Mouse (Mus musculus) brain, embryonic 14.5 days (tissue): ENCODE measurements at regions not wholly inside any gene's neighbourhood (a gene's known extent, or its start where the extent isn't known, plus 50 kb on each side); places are given as distances from the start of the nearest gene placed in this dataset.

Experiments
- CTCF ChIP-seq: fragments of 200-500 bp; IDR thresholded peaks from 2 replicates; pipeline ENCODE4 v1.5.1; 2012; ENCODE audit warnings: inconsistent platforms, mild to moderate bottlenecking, moderate library complexity, borderline replicate concordance; ENCODE audit not compliant: insufficient read depth, insufficient read length; ENCODE audit errors: extremely low read depth
- POLR2A ChIP-seq: fragments of 200-500 bp; IDR thresholded peaks from 2 replicates; pipeline ENCODE4 v1.6.1; 2012; ENCODE audit warnings: mild to moderate bottlenecking, inconsistent platforms, borderline replicate concordance; ENCODE audit not compliant: poor library complexity, insufficient read depth, insufficient read length, severe bottlenecking; ENCODE audit errors: extremely low read depth

DNA sequence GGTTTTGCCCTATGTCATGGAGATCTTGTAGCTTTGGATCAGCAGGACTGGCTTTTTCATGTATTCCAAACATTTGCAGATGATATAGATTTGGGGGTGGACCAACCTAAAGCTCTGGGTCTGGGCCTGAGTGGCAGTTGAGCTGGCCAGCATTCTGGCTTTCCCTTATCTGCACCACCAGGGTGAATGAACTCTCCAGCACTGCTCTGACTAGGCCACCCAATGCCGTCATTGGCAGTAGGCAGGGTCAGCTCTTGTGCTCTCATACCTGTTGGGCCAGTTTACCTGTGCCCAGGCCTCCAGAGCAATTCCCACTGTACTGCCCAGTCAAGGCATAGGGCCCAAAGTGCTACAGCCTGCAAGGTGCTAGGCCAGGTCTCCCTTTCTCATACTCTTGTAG, 177.1 kb upstream of the Hcn1 start:
- TF ChIP-seq POLR2A (no peak), CTCF (no peak)
